Mouse (Mus musculus) liver (tissue): ENCODE data around the gene Col24a1.
A peak's percentile ranks its signal among the peaks of the same experiment; 100 is the strongest.

Source experiments
- DNase-seq: peaks from one replicate; pipeline ENCODE4 v3.0.0-alpha.2; 2020; ENCODE audit warnings: mixed read lengths

Col24a1 gene

DNA sequence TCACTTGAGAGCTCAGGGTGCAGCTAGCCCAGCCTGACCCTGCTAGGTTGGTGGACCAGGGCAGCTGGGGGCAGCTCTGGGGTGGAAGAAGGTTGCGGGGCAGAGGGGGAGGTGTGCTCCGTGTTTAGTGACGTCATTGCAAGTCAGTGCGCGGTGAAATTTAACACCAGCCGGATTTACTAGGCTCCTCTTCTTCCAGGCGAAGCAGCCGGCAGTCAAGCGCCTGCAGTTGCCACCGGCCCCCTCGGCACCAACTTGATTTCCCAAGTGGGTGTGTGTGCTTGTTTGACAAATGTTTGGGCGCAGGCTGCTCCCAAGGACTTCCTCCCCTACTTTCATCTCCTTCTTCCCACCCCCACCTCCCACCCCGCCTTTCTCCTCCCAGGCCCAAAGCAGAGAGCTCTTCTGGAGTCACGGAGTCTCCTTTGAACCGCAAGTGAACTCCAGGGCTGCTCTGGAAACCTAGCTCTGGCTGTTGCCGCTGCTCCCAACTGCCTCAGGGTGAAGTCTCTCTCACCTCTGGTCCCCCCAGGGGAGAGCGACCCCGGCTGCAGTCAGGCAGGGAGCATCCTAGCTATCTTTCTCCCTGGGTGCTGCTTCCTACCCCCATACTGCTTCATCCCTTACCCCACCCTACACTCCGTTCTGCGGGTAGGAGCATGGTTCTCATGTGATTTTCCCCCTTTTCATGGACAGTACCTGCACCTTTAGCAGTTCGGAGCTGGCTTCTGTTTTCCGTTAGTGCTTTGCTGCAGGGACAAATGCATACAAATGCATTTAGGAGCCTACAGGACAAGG lies at the start of gene Col24a1:
Col24a1 (plus strand) TSS at position 136 of the 798 bp plus-strand sequence.
- peak; percentile 17 for DNase-seq

- no peak for DNase-seq
Measured at GRCm38 (mm10) chr3:145248040-145248439, 44.2 kb upstream of the Col24a1 start.

DNA sequence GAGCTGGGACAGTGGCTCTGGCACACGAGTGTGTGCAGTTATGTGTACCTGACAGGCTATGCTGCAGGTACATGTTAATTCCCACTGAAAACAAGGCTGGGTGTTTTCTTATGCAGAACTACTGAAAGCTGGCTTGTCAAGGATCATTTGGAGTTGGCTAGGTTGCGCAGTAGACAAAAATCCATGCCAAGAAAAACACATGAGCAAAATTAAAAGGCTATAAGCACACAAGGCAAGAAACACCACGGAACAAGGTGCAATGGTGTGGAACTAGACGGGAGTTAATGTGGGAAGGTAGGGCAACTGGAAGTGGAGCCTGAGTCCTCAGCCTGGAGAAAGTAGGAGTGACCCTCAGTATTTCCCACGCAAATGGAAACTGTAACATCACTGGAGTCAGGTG lies 39.2 kb upstream of the Col24a1 start:
- DNase-seq: no peak

GRCm38 (mm10) chr3:145254764-145255396 lies 37.4 kb upstream of the Col24a1 start:
- DNase-seq: no peak

DNA sequence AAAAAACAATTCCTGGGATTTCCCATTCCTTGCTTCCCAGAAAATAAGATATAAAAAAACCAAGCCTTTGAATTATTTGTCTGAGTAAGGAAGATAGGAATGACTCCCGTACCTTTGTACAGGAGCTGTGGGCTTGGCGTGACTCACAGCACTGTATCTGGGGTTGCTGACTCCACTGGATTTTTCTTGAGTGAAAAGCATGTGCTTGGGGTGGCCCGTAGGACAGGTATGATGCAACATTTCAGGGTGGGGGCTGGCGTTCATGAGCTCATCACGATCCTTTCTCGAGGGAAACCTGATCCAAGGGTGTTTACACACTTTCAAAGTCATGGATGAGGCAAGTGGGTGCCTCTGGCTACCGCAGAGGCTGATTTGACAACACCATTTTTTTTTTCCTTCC lies 35.6 kb upstream of the Col24a1 start:
- DNase-seq: no peak

- DNase-seq: no peak
Measured at GRCm38 (mm10) chr3:145259678-145260077, 32.6 kb upstream of the Col24a1 start.

GRCm38 (mm10) chr3:145263131-145263530 lies 29.1 kb upstream of the Col24a1 start:
- DNase-seq: no peak

DNA sequence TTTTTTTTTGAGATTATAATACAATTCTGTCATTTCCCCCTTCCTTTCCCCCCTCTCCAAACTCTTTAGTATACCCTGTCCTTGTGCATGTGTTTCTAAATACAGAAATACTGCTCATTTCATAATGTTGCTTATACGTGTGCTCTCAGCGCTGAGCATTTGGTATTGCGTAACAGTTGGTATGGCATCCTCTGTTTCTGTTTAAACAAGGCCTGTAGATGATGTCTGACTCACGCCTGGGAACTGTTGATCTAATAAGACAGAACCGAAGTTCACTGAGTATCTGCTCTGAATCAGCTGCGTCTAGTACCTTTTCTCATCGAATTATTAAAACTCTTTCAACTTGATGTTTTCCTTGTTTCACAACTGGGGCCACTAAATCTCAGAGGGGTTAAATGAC lies 24.2 kb upstream of the Col24a1 start:
- no peak for DNase-seq

- no peak for DNase-seq
Measured at GRCm38 (mm10) chr3:145274191-145274590, 18.1 kb upstream of the Col24a1 start.

- DNase-seq: peak; percentile 23
Measured at GRCm38 (mm10) chr3:145293207-145293606, 935 bp downstream of the Col24a1 start.

- DNase-seq: no peak
Measured at GRCm38 (mm10) chr3:145293623-145294307, 1.5 kb downstream of the Col24a1 start.

- no peak for DNase-seq
Measured at GRCm38 (mm10) chr3:145299980-145300591, 7.8 kb downstream of the Col24a1 start.

GRCm38 (mm10) chr3:145305311-145305710 lies 13.0 kb downstream of the Col24a1 start:
- no peak for DNase-seq

GRCm38 (mm10) chr3:145307209-145307608 lies 14.9 kb downstream of the Col24a1 start:
- DNase-seq: no peak

GRCm38 (mm10) chr3:145320587-145321274 lies 28.5 kb downstream of the Col24a1 start:
- DNase-seq: no peak

GRCm38 (mm10) chr3:145325402-145325801 lies 33.1 kb downstream of the Col24a1 start:
- DNase-seq: no peak

DNA sequence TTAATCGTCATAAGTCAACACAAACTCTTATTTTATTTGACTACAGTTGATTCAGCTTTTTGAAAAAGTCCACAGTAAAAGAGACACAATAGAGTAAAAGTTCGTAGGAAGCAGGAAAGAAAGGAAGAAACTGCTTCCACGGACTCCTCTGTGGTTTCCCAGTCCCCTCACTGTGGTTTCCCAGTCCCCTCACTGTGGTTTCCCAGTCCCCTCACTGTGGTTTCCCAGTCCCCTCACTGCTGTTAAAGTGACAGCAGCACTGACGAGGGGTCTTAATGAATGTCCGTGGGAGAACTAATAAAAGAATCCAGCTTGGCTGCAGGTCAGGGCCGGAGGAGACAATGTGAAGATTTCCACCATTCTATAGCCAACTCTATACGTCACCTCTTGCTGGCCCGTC lies 39.4 kb downstream of the Col24a1 start:
- no peak for DNase-seq

DNA sequence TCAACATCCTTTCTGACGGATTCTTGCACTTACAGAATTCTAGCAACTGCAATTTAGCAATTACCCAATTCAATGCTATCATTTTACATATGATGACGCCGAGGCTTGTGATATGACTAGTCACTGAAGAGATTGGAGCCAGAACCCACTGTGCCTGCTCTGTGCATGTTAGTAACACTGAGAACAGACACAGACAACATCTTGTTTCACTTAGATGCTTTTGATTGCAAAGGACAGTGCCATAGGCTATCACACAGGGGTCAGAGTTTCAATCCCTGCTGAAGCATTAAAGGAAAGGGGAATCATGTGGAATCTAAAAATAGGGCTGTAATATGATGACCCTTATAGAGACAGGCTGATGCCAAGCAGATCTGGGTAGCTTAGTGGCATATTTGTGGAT lies 41.8 kb downstream of the Col24a1 start:
- no peak for DNase-seq

GRCm38 (mm10) chr3:145337161-145337560 lies 44.9 kb downstream of the Col24a1 start:
- DNase-seq: no peak

DNA sequence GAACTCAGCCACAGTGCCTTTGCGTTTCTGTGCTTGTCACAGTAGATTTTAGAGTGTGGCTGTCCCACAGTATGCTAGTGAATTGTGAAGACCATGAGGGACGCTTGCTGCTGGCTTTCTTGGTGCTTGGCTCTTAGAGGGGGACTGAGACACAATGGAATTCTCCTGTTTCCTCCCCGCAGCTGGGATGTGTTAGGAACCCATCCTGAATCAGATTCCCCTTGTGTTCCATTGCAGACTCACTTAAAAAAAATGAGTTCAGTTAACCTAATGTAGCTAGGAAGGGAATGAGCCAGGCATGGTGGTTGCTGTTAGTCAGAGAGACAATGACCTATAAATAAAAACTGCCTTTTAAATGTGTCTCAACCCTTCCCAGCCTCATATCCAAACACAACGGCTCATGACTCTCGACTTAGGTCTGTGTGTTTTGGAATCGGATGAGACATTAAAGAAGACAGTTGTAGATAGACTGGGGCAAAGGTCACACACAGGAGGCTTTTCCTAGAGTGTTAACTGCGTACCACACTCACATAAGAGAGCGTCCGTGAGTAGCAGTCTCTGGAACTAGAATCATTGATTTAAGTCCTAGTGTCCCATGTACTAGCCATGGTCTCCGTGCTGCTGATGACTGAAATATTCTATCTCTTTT lies 47.7 kb downstream of the Col24a1 start:
- no peak for DNase-seq

DNA sequence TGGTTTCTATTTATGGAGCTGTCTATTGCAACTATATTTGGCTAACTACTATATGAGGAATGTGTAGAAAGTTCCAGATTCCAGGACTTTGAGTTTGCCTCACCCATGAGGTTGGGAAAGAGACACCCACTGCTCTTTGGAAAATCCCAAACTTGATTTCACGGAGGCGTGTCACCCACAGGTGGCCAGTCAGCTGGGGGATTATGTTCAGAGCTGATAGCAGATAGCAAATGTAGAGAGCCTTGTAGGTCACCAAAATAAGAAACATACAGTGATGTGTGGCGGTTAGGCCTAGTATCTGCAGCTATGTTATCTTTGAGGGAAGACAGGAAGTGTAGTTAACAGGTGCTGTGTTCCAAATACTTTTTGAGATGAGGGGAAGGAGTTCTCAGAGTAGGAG lies 56.4 kb downstream of the Col24a1 start:
- DNase-seq: no peak

- DNase-seq: no peak
Measured at GRCm38 (mm10) chr3:145353951-145354350, 61.7 kb downstream of the Col24a1 start.
